Mouse (Mus musculus): ENCODE measurements at regions not wholly inside any gene's neighbourhood (a gene's known extent, or its start where the extent isn't known, plus 50 kb on each side); places are given as distances from the start of the nearest gene placed in this dataset.

DNA sequence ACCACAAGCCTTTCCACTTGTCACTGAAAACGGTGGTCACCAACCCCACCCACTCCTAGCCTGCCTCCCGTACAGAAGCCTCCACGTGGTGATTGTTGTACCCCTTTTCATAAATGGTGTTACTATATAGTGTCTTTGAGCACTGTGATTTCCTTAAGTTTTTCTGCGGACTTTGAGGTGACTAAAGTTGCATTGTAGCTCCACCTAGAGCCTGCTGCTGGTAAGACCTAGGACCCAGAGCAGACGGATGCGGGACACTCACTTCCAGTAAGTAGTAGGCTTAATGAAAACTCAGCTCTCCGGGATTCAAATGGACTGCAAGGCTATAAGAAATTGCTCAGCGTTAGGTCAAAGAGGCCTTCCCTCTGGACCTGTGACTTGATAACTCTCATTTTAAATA, 166.7 kb downstream of the Sptssa start:
- TF ChIP-seq POLR2A (IDR thresholded peaks at IDR 0.05; ENCODE audit: insufficient read depth, low read length) (no peak), CTCF (IDR thresholded peaks at IDR 0.05; ENCODE audit: low read depth, low read length) (peak; percentile 67), EP300 (IDR thresholded peaks at IDR 0.05; ENCODE audit: insufficient read depth, low read depth, low read length) (no peak)
